Comparison of ENCODE assay signal across 28 mouse cellular contexts in genomic region chr16:88360081-88360480, GRCm38 (mm10).
DNase-seq lines count a peak whose midpoint lies in the region; ATAC-seq and TF ChIP-seq lines count a peak whose summit lies in the region.
"Had no signal": no experiment of that assay in that cellular context is flagged by ENCODE, and none has a peak within 500 bp of the region (broad histone marks: within the 10 kb centered on the region; RNA-seq: fewer than 3 reads in every experiment).

No protein-coding gene starts in this region.

- 41% methylated on average over 2 of the region's 2 CpGs for WGBS in forebrain, embryonic 11.5 days
- 17% methylated on average over 2 of the region's 2 CpGs for WGBS in forebrain, embryonic 13.5 days
- 25% methylated on average over 2 of the region's 2 CpGs for WGBS in midbrain, embryonic 14.5 days
- 29% methylated on average over 2 of the region's 2 CpGs for WGBS in midbrain, embryonic 13.5 days

- no peak for TF ChIP-seq CTCF in brain, embryonic 14.5 days (IDR thresholded peaks at IDR 0.05; ENCODE audit: borderline replicate concordance, extremely low read depth, insufficient read depth, insufficient read length)

- no peaks in the 10 kb centered on the region for H3K36me3 ChIP-seq in forebrain, embryonic 11.5 days (ENCODE audit: control insufficient read depth, insufficient read depth, low read length)
- H3K36me3 ChIP-seq in forebrain, embryonic 13.5 days (ENCODE audit: poor library complexity, severe bottlenecking), result no peaks in the 10 kb centered on the region
- H3K36me3 ChIP-seq in midbrain, embryonic 14.5 days (ENCODE audit: control insufficient read depth, insufficient read depth, low read length), result no peaks in the 10 kb centered on the region
- H3K36me3 ChIP-seq in midbrain, embryonic 13.5 days, result no peaks in the 10 kb centered on the region
- H3K36me3 ChIP-seq: embryonic facial prominence, embryonic 10.5 days; embryonic facial prominence, embryonic 13.5 days; heart, embryonic 10.5 days; heart, embryonic 13.5 days had no signal

- no peak overlapping the region for H3K4me2 ChIP-seq in forebrain, embryonic 11.5 days (ENCODE audit: low read depth, low read length, severe bottlenecking)
- no peak overlapping the region for H3K4me2 ChIP-seq in forebrain, embryonic 13.5 days
- H3K4me2 ChIP-seq in midbrain, embryonic 14.5 days (ENCODE audit: low read length), result no peak overlapping the region
- H3K4me2 ChIP-seq in midbrain, embryonic 13.5 days (replicated peaks), result no peak overlapping the region
- H3K4me2 ChIP-seq: embryonic facial prominence, embryonic 13.5 days; heart, embryonic 13.5 days; hindbrain, embryonic 14.5 days had no signal

- no peak for TF ChIP-seq POLR2A in brain, embryonic 14.5 days (IDR thresholded peaks at IDR 0.05; ENCODE audit: borderline replicate concordance, extremely low read depth, insufficient read depth, insufficient read length, poor library complexity, severe bottlenecking)

- no peaks in the 10 kb centered on the region for H3K27me3 ChIP-seq in forebrain, embryonic 11.5 days (ENCODE audit: control insufficient read depth, insufficient read depth, low read length)
- H3K27me3 ChIP-seq in forebrain, embryonic 13.5 days, result no peaks in the 10 kb centered on the region
- no peaks in the 10 kb centered on the region for H3K27me3 ChIP-seq in midbrain, embryonic 14.5 days (ENCODE audit: control insufficient read depth, insufficient read depth, low read length)
- H3K27me3 ChIP-seq in midbrain, embryonic 13.5 days, result no peaks in the 10 kb centered on the region
- H3K27me3 ChIP-seq: embryonic facial prominence, embryonic 13.5 days; heart, embryonic 13.5 days had no signal

- H3K9ac ChIP-seq in forebrain, embryonic 11.5 days (ENCODE audit: low read length), result no peak overlapping the region
- no peak overlapping the region for H3K9ac ChIP-seq in forebrain, embryonic 13.5 days
- no peak overlapping the region for H3K9ac ChIP-seq in midbrain, embryonic 14.5 days (replicated peaks; ENCODE audit: low read length)
- H3K9ac ChIP-seq in midbrain, embryonic 13.5 days (replicated peaks), result no peak overlapping the region
- H3K9ac ChIP-seq: embryonic facial prominence, embryonic 13.5 days; heart, embryonic 13.5 days; hindbrain, embryonic 14.5 days had no signal

- H3K9me3 ChIP-seq in forebrain, embryonic 11.5 days (ENCODE audit: control insufficient read depth, low read length), result no peaks in the 10 kb centered on the region
- H3K9me3 ChIP-seq in forebrain, embryonic 13.5 days (replicated peaks), result no peaks in the 10 kb centered on the region
- no peaks in the 10 kb centered on the region for H3K9me3 ChIP-seq in midbrain, embryonic 14.5 days (ENCODE audit: control insufficient read depth, low read length)
- H3K9me3 ChIP-seq in midbrain, embryonic 13.5 days, result no peaks in the 10 kb centered on the region
- H3K9me3 ChIP-seq: embryonic facial prominence, embryonic 10.5 days; embryonic facial prominence, embryonic 13.5 days; heart, embryonic 10.5 days; heart, embryonic 13.5 days had no signal

- H3K27ac ChIP-seq in forebrain, embryonic 11.5 days (ENCODE audit: low read depth, low read length), result no peak overlapping the region
- H3K27ac ChIP-seq in forebrain, embryonic 13.5 days, result no peak overlapping the region
- no peak overlapping the region for H3K27ac ChIP-seq in midbrain, embryonic 14.5 days (replicated peaks; ENCODE audit: low read depth, low read length)
- H3K27ac ChIP-seq in midbrain, embryonic 13.5 days, result no peak overlapping the region
- H3K27ac ChIP-seq: embryonic facial prominence, embryonic 10.5 days; embryonic facial prominence, embryonic 13.5 days; heart, adult 2 months; heart, embryonic 10.5 days; heart, embryonic 13.5 days; hindbrain, embryonic 14.5 days; hindbrain, postnatal 0 days had no signal

- peak; percentile 69 for ATAC-seq in forebrain, embryonic 11.5 days (replicated peaks; ENCODE audit: low FRiP score)
- no peak for ATAC-seq in forebrain, embryonic 13.5 days
- ATAC-seq in midbrain, embryonic 14.5 days (ENCODE audit: low FRiP score, low TSS enrichment), result no peak
- ATAC-seq in midbrain, embryonic 13.5 days, result no peak
- ATAC-seq: activated CD4-positive, CD25-positive, alpha-beta regulatory T cell, adult 4 months; CD4-positive, CD25-positive, alpha-beta regulatory T cell, adult 4 months; forebrain, embryonic 16.5 days; hindbrain, postnatal 0 days; inflammation-experienced regulatory T-cells, adult 6 months; intestine, postnatal 0 days had no signal

- H3K4me3 ChIP-seq in forebrain, embryonic 11.5 days (ENCODE audit: low read depth, low read length), result no peak overlapping the region
- no peak overlapping the region for H3K4me3 ChIP-seq in forebrain, embryonic 13.5 days
- H3K4me3 ChIP-seq in midbrain, embryonic 14.5 days (replicated peaks; ENCODE audit: low read depth, low read length), result no peak overlapping the region
- no peak overlapping the region for H3K4me3 ChIP-seq in midbrain, embryonic 13.5 days (replicated peaks)
- H3K4me3 ChIP-seq: embryonic facial prominence, embryonic 10.5 days; embryonic facial prominence, embryonic 13.5 days; erythroblast, embryonic 14.5 days; heart, adult 2 months; heart, embryonic 10.5 days; heart, embryonic 13.5 days had no signal

- no peaks in the 10 kb centered on the region for H3K4me1 ChIP-seq in forebrain, embryonic 11.5 days (replicated peaks; ENCODE audit: control insufficient read depth, insufficient read depth, low read length)
- H3K4me1 ChIP-seq in forebrain, embryonic 13.5 days, result no peaks in the 10 kb centered on the region
- no peaks in the 10 kb centered on the region for H3K4me1 ChIP-seq in midbrain, embryonic 14.5 days (ENCODE audit: control insufficient read depth, insufficient read depth, low read length)
- no peaks in the 10 kb centered on the region for H3K4me1 ChIP-seq in midbrain, embryonic 13.5 days (replicated peaks)
- H3K4me1 ChIP-seq: embryonic facial prominence, embryonic 10.5 days; embryonic facial prominence, embryonic 13.5 days; heart, embryonic 10.5 days; heart, embryonic 13.5 days had no signal

- DNase-seq in forebrain, embryonic 11.5 days (ENCODE audit: low spot score), result no peak
- DNase-seq in midbrain, embryonic 14.5 days, result peak; percentile 43
- peak; percentile 43 for DNase-seq in brain, embryonic 14.5 days (ENCODE audit: low read depth)
- DNase-seq in retina, postnatal 1 day, result peak; percentile 45
- no peak for DNase-seq in layer of hippocampus, postnatal 36 days
- DNase-seq: cerebellum, adult 11 months; cerebellum, adult 2 months; cerebellum, adult 9-11 months; cerebellum, postnatal 25 days; gastrocnemius, postnatal 10 days; gastrocnemius, postnatal 36 days; heart, adult 2 months; heart, postnatal 14 days; heart, postnatal 4 days had no signal

Comparison
In these comparisons a context has a peak if more than half of its experiments do, and no peak if none do; other contexts are left out.
1. DNase-seq: peak in midbrain, embryonic 14.5 days (single experiment), brain, embryonic 14.5 days (single experiment) and retina, postnatal 1 day (single experiment); none in forebrain, embryonic 11.5 days (single experiment) and layer of hippocampus, postnatal 36 days (0 of 2).